Mouse (Mus musculus): ENCODE data around the gene Krt32. TPM values are rescaled to one million over a fixed set of nuclear protein-coding genes. Genes with fewer than 3 reads are reported as not detected.

Gene Krt32
- total RNA-seq, 2 experiments from 2014 or later, result not detected

- no peak for DNase-seq (ENCODE audit: low spot score in 2 of 2)
Measured at GRCm38 (mm10) chr11:100055686-100056655, 32.1 kb downstream of the Krt32 start.

- no peak for DNase-seq (ENCODE audit: low spot score in 2 of 2)
Measured at GRCm38 (mm10) chr11:100050451-100050850, 37.6 kb downstream of the Krt32 start, which contains the start of gene Krt31. Gene Krt31 (minus strand): TSS chr11:100050551.

- DNase-seq (ENCODE audit: low spot score in 2 of 2), result no peak
Measured at GRCm38 (mm10) chr11:100047193-100047592, 40.8 kb downstream of the Krt32 start.

- no peak for DNase-seq (ENCODE audit: low spot score in 2 of 2)
Measured at GRCm38 (mm10) chr11:100046303-100046866, 41.6 kb downstream of the Krt32 start.

GRCm38 (mm10) chr11:100041454-100041853 is 46.6 kb downstream of the Krt32 start, which contains the start of gene Krt34:
Gene Krt34 (minus strand): TSS chr11:100041554.
- DNase-seq (ENCODE audit: low spot score in 2 of 2), result no peak

Other genes with a start within 250 kb of the Krt32 start
- gene Krtap4-16, start 236.6 kb downstream of the Krt32 start, total RNA-seq (2021), result not detected
- not detected for gene Gm11568, start 230.3 kb downstream of the Krt32 start, total RNA-seq (2021)
- gene Gm11559, start 223.8 kb downstream of the Krt32 start, total RNA-seq (2021), result not detected
- not detected for gene Krtap9-1, start 214.8 kb downstream of the Krt32 start, total RNA-seq (2021)
- not detected for gene Gm11567, start 209.0 kb downstream of the Krt32 start, total RNA-seq (2021)
- not detected for gene Krtap31-1, start 180.3 kb downstream of the Krt32 start, total RNA-seq (2021)
- not detected for gene Gm11565, start 173.5 kb downstream of the Krt32 start, total RNA-seq (2021)
- gene Krtap31-2, start 151.9 kb downstream of the Krt32 start, total RNA-seq (2021), result not detected
- gene Krtap9-5, start 139.8 kb downstream of the Krt32 start, total RNA-seq (2021), result not detected
- not detected for gene Krtap29-1, start 109.2 kb downstream of the Krt32 start, total RNA-seq (2021)
- gene Krtap16-1, start 101.6 kb downstream of the Krt32 start, total RNA-seq (2021), result not detected
- not detected for gene Krtap17-1, start 94.2 kb downstream of the Krt32 start, total RNA-seq (2021)
- gene Krt33a, start 72.0 kb downstream of the Krt32 start, total RNA-seq (2021), result not detected
- gene Krt33b, start 58.4 kb downstream of the Krt32 start, total RNA-seq (2021), result not detected
- not detected for gene Krt34, start 46.7 kb downstream of the Krt32 start, total RNA-seq (2021)
- not detected for gene Krt31, start 37.7 kb downstream of the Krt32 start, total RNA-seq (2021)
- gene Krt35, start 8.0 kb upstream of the Krt32 start, total RNA-seq (2021), result not detected
- gene Krt36, start 17.4 kb upstream of the Krt32 start, total RNA-seq (2021), result not detected
- gene Krt13, start 33.3 kb upstream of the Krt32 start, total RNA-seq (2021), result not detected
- 1 to 10 TPM; 1.1 to 1.5 TPM for gene Krt15, start 47.7 kb upstream of the Krt32 start, total RNA-seq (2021)
- gene Krt19, start 60.4 kb upstream of the Krt32 start, total RNA-seq (2021), result 1 to 10 TPM in 1 of 2 experiments, under 1 TPM in 1; 0.64 to 1.0 TPM
- 1 to 10 TPM; 1.1 to 1.2 TPM for gene Krt9, start 105.0 kb upstream of the Krt32 start, total RNA-seq (2021)
- gene Krt14, start 119.3 kb upstream of the Krt32 start, total RNA-seq (2021), result under 1 TPM in 1 of 2 experiments, not detected in 1; 0.43 TPM
- not detected for gene Krt16, start 160.7 kb upstream of the Krt32 start, total RNA-seq (2021)
- not detected for gene Krt17, start 172.8 kb upstream of the Krt32 start, total RNA-seq (2021)
- gene Krt42, start 181.6 kb upstream of the Krt32 start, total RNA-seq (2021), result not detected
- gene Eif1, start 231.7 kb upstream of the Krt32 start, total RNA-seq (2021), result 100 to 1,000 TPM; 648 to 674 TPM
- gene Gast, start 246.2 kb upstream of the Krt32 start, total RNA-seq (2021), result not detected

Measured in layer of hippocampus, postnatal 10 days (tissue).